Mouse (Mus musculus): ENCODE measurements around the gene Tcf7l2.

DNA sequence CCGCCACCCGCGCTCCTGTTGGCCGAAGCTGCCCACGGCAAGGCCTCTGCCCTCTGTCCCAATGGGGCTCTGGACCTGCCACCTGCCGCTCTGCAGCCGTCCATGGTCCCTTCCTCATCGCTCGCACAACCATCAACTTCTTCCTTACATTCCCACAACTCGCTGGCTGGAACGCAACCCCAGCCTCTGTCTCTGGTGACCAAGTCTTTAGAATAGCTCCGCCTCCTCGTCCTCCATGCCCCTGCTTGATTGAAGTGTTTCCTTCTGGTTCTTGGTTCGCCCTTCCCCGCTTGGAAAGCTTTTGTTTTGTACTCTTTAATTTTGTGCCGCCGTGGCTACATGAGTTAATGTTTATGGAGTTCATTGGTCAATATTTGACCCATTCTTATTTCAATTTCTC is 190.0 kb downstream of the Tcf7l2 start:
- TF ChIP-seq HCFC1 (IDR thresholded peaks at IDR 0.05; ENCODE audit: borderline replicate concordance, insufficient read depth, low read length): no peak
- no peak for TF ChIP-seq ZNF384 (IDR thresholded peaks at IDR 0.05; ENCODE audit: low read depth, low read length)
- no peak for TF ChIP-seq MAFK (IDR thresholded peaks at IDR 0.05; ENCODE audit: insufficient read depth, low read depth, low read length)

Measured in ES-E14 (cell line).